Mouse (Mus musculus): ENCODE measurements at regions not wholly inside any gene's neighbourhood (a gene's known extent, or its start where the extent isn't known, plus 50 kb on each side); places are given as distances from the start of the nearest gene placed in this dataset.

DNA sequence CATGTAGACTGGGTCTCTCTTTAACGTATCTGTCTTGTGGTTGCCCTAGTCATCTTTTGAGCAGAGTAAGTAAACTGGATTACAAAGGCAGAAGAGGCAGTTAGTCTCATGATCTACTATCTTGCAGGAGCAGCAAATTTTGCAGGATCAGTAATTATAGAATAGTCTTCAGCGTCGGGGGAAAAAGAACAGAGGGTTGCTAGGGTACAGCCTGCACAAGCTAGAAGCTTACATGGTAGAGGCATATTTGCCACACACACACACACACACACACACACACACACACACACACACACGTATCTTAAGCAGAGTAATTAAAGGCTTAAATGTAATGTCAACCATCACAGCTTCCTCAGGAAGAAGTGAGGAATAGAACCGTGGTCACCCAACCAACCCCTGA is 307.6 kb downstream of the Ptpru start:
- Histone ChIP-seq H3K9ac (no peak overlapping the region), H3K27me3 (no peaks in the 10 kb centered on the region), H3K9me3 (no peaks in the 10 kb centered on the region), H3K4me3 (no peak overlapping the region), H3K36me3 (no peaks in the 10 kb centered on the region), H3K4me1 (no peaks in the 10 kb centered on the region), H3K27ac (no peak overlapping the region), H3K4me2 (no peak overlapping the region)
- 67% methylated on average over 5 of the region's 5 CpGs for WGBS
- ATAC-seq (ENCODE audit: borderline replicate concordance, extremely low read depth, low FRiP score, low TSS enrichment) = no peak

DNA sequence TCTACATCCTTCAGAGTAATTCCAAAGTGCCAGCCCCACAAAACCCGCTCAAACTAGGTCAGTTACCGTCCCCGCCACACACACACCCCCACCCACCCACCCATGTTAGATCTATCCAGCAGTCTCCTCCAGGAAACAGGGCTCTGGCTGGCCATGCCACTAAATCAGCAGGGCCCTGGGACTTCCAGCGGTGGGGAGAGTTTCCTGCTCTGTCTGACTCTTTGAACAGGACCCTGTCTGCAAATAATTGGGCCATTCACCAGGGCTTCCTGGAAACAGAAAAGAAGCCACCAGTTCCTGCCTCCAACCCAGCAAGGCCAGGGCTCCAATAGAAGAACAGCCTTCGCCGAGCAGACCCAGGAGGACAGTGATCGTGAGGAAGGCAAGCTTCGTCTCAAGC is 307.1 kb downstream of the Ptpru start:
- Histone ChIP-seq H3K4me1 (no peaks in the 10 kb centered on the region), H3K4me2 (no peak overlapping the region), H3K27ac (no peak overlapping the region), H3K9me3 (no peaks in the 10 kb centered on the region), H3K36me3 (no peaks in the 10 kb centered on the region), H3K4me3 (no peak overlapping the region), H3K27me3 (no peaks in the 10 kb centered on the region), H3K9ac (no peak overlapping the region)
- ATAC-seq (ENCODE audit: borderline replicate concordance, extremely low read depth, low FRiP score, low TSS enrichment) = no peak
- 74% methylated on average over 8 of the region's 8 CpGs for WGBS

DNA sequence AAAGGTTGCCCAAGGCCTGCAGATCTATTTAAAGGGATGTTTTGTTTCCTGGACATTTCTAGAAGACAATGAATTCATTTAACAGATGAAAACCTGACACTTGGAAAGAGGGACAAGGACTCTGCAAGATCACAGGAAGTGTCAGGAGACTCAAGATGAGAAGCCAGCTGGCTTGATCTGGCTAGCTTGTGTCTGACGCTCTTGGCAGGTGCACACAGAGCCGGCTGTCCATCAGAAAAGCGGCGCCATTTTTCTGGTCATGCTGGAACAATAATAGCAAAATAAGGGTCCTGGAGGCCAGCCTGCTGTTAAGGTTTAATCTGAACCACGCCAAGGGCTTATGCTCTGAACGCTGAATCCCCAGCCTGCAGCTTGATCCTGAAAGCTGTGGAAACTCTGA is 303.3 kb downstream of the Ptpru start:
- no peaks in the 10 kb centered on the region for H3K4me1 ChIP-seq
- no peaks in the 10 kb centered on the region for H3K27me3 ChIP-seq
- no peak overlapping the region for H3K4me2 ChIP-seq
- WGBS = 83% methylated on average over 6 of the region's 6 CpGs
- no peak overlapping the region for H3K9ac ChIP-seq
- no peaks in the 10 kb centered on the region for H3K36me3 ChIP-seq
- H3K27ac ChIP-seq = no peak overlapping the region
- no peak for ATAC-seq (ENCODE audit: borderline replicate concordance, extremely low read depth, low FRiP score, low TSS enrichment)
- H3K9me3 ChIP-seq = no peaks in the 10 kb centered on the region
- H3K4me3 ChIP-seq = no peak overlapping the region

DNA sequence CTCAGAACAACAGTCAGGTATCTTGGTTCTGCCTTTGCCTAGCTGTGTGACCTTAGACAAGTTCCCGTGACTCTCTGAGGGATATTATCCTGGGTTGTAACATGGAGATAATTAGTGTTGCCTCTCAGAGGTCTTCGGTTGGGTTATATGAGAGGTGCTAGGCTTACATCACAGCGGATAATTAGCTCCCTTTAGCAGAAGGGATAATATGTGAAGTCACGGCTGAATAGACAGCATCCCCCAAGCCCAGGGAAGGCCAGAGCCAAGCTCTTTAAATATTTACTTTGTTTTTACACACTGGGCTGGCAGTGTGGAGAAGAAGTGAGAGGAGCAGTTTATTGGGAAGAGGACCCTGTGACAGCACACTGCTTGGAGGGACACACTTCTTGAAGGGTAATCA is 299.9 kb downstream of the Ptpru start:
- no peak overlapping the region for H3K27ac ChIP-seq
- H3K9me3 ChIP-seq = no peaks in the 10 kb centered on the region
- no peak overlapping the region for H3K4me3 ChIP-seq
- H3K9ac ChIP-seq = no peak overlapping the region
- no peak for ATAC-seq (ENCODE audit: borderline replicate concordance, extremely low read depth, low FRiP score, low TSS enrichment)
- 64% methylated on average over 4 of the region's 4 CpGs for WGBS
- no peaks in the 10 kb centered on the region for H3K4me1 ChIP-seq
- H3K4me2 ChIP-seq = no peak overlapping the region
- no peaks in the 10 kb centered on the region for H3K27me3 ChIP-seq
- no peaks in the 10 kb centered on the region for H3K36me3 ChIP-seq

DNA sequence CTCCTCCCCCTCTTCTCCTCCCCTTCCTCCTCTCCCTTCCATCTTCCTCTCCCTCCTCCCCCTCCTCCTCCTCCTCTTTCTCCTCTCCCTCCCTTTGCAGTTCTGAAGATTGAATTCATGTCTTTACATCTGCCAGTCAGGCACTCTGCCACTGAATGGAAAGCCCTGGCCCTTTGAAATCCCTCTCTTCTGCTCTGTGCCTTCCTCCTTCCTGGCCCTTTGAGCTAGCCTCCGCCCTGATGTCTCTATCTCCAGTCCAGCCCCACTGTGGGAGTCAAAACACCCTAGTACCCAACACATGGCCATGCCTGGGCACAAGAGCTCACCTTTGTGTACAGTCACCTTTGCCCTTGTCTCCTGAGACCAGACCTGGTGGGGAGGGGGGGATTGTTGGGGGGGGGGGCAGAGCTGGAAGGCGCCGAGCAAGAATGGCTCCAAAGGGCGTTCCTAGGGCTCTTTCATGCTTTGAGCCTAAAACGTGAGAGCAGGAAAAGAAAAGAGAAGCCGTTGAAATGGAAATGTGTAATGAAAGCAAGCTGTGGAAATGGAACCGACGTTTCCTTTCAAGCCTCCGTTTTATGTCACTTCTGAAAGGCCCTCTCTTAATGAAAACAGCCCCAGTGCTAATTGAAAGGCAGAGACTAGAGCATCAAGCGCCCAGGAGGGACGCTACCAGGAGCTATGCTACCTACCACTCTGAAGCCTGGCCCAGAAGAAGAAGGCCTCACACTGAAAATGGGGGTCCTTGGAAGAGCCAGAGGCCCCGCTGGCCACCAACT is 291.5 kb downstream of the Ptpru start:
- WGBS = 71% methylated on average over 12 of the region's 12 CpGs
- Histone ChIP-seq H3K27ac (no peak overlapping the region), H3K4me3 (no peak overlapping the region)

DNA sequence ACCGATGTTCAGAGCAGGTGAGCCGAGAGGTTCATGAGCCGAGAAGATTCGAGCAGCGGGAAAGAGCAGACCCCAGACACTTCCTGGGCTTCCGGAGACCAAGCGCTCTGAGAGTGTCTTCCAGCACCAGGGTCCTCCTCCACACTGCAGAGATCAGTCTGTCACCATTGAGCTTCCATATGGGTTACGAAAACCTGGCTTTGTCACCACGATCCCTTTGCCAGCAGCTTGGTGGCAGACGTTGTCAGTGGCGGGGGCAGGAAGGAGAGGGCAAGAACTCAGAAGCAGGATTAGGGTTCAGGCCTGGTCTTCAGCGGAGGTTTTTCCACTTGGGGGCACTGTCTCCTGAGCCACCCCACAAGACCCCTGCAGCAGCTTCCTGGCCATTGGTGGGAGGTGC is 288.5 kb downstream of the Ptpru start:
- no peaks in the 10 kb centered on the region for H3K36me3 ChIP-seq
- no peaks in the 10 kb centered on the region for H3K9me3 ChIP-seq
- no peaks in the 10 kb centered on the region for H3K4me1 ChIP-seq
- H3K4me3 ChIP-seq = no peak overlapping the region
- no peak overlapping the region for H3K27ac ChIP-seq
- ATAC-seq (ENCODE audit: borderline replicate concordance, extremely low read depth, low FRiP score, low TSS enrichment) = no peak
- 71% methylated on average over 12 of the region's 12 CpGs for WGBS
- H3K4me2 ChIP-seq = no peak overlapping the region
- no peak overlapping the region for H3K9ac ChIP-seq
- H3K27me3 ChIP-seq = no peaks in the 10 kb centered on the region

More for the DNA sequence above, 291.5 kb downstream of the Ptpru start:
- Histone ChIP-seq H3K4me2 (no peak overlapping the region), H3K9ac (no peak overlapping the region), H3K4me1 (no peaks in the 10 kb centered on the region), H3K9me3 (no peaks in the 10 kb centered on the region), H3K27me3 (no peaks in the 10 kb centered on the region), H3K36me3 (no peaks in the 10 kb centered on the region)
- no peak for ATAC-seq (ENCODE audit: borderline replicate concordance, extremely low read depth, low FRiP score, low TSS enrichment)

DNA sequence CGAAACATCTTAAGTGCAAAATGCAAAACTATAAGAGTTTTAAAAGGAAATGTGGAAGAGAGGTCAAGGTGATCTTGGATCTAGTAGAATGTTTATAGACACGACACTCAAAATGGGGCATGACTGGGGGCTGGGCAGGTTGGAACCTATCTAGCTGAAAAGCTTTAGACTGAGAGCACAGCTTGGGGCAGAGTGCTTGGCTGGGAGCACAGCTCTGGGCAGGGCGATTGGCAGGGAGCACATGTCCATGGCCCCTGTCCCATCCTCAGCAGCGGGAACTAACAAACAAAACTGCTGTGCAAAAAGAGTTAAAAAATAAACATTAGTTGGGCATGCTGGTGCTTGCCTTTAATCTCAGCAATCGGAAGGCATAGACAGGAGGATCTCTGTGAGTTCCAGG is 279.6 kb downstream of the Ptpru start:
- H3K9me3 ChIP-seq = no peaks in the 10 kb centered on the region
- no peak overlapping the region for H3K4me2 ChIP-seq
- no peak for ATAC-seq (ENCODE audit: borderline replicate concordance, extremely low read depth, low FRiP score, low TSS enrichment)
- no peaks in the 10 kb centered on the region for H3K4me1 ChIP-seq
- no peak overlapping the region for H3K27ac ChIP-seq
- no peak overlapping the region for H3K4me3 ChIP-seq
- 46% methylated on average over 5 of the region's 5 CpGs for WGBS
- H3K9ac ChIP-seq = no peak overlapping the region
- no peaks in the 10 kb centered on the region for H3K36me3 ChIP-seq
- H3K27me3 ChIP-seq = no peaks in the 10 kb centered on the region

DNA sequence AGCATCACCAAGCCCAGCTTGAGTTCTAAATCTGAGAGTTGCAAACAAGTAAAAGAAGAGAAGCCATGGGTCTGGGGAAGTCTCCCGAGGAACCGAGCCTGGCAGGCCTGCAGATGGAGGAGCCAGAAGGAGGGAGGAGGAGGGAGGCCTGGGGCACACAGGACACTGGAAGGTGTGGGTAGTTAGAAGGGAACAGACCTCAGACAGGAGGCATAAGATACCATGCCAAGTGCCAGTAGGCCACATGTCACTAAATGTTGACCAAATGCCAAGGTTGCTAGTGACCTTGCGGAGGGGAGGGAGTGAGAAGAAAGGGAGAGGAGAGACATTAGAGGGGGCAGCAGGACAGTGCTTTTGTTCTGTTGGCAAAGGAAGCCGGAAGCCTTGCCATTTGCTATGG is 274.2 kb downstream of the Ptpru start:
- Histone ChIP-seq H3K9me3 (no peaks in the 10 kb centered on the region), H3K9ac (no peak overlapping the region), H3K27me3 (no peaks in the 10 kb centered on the region), H3K4me3 (no peak overlapping the region), H3K4me2 (no peak overlapping the region), H3K4me1 (no peaks in the 10 kb centered on the region), H3K27ac (no peak overlapping the region), H3K36me3 (no peaks in the 10 kb centered on the region)
- ATAC-seq (ENCODE audit: borderline replicate concordance, extremely low read depth, low FRiP score, low TSS enrichment) = no peak
- WGBS = 41% methylated on average over 4 of the region's 4 CpGs

DNA sequence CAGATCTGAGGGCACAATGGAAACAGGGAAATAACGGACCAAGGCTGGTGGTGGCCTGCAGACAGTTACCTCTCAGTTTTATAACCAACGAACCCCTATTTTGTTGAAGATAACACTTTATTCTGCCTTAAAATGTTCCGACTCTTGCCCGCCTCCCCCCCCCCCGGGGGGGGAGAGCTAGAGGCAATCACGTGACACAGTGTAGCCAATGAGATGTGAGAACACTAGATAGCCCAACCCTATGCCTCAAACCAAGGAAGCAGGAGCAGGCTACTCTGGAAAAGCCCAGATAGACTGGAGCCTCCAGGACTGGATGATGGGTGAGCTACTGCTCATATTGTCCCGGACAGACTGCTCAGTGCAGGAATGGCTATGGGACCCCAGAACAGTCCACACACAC is 272.9 kb downstream of the Ptpru start:
- Histone ChIP-seq H3K4me3 (no peak overlapping the region), H3K4me2 (no peak overlapping the region), H3K27me3 (no peaks in the 10 kb centered on the region), H3K4me1 (no peaks in the 10 kb centered on the region), H3K36me3 (no peaks in the 10 kb centered on the region), H3K9me3 (no peaks in the 10 kb centered on the region), H3K27ac (no peak overlapping the region), H3K9ac (no peak overlapping the region)
- 73% methylated on average over 7 of the region's 7 CpGs for WGBS
- no peak for ATAC-seq (ENCODE audit: borderline replicate concordance, extremely low read depth, low FRiP score, low TSS enrichment)

DNA sequence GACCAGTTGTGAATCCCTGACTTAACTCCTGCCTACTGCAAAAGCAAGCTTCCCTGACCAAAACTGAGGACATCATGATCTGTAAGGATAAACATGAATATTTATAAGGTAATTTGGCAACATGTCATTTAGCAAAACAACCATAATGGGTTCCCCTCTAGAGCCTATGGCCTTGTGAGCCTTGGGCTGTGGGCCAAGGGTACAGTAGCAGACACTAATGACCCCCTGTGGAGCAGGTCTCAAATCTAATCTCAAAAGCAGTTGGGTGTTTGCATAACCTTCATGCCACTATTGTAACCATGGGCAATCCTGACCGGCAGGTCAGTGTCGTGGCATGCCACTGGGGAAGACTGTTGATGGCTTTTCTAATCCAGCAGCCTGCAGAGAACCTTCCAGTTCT is 270.8 kb downstream of the Ptpru start:
- no peaks in the 10 kb centered on the region for H3K4me1 ChIP-seq

DNA sequence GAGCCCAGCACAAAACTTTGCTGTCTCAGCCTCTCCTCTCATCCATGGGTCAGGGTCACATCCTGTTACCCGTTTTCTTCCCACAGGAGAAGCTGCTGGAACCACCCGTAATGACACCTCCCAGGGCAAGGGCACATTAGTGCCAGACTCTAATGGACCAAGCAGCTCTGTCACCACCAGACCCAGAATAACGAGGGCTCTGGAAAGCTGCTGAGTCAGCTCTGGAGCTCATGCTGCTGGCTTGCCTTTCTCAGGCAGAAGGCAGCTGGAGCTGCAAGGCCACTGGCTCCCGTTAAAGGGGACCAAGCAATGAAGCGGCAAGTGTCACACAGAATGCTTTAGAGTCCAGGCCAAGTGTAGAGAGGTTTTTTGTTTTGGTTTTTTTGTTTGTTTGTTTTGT is 268.9 kb downstream of the Ptpru start:
- Histone ChIP-seq H3K4me3 (no peak overlapping the region), H3K4me2 (no peak overlapping the region), H3K36me3 (no peaks in the 10 kb centered on the region), H3K9me3 (no peaks in the 10 kb centered on the region), H3K27me3 (no peaks in the 10 kb centered on the region), H3K27ac (no peak overlapping the region), H3K4me1 (no peaks in the 10 kb centered on the region), H3K9ac (no peak overlapping the region)
- WGBS = 40% methylated on average over 5 of the region's 5 CpGs
- ATAC-seq (ENCODE audit: borderline replicate concordance, extremely low read depth, low FRiP score, low TSS enrichment) = no peak

More for the DNA sequence above, 270.8 kb downstream of the Ptpru start:
- H3K27ac ChIP-seq = no peak overlapping the region
- ATAC-seq (ENCODE audit: borderline replicate concordance, extremely low read depth, low FRiP score, low TSS enrichment) = no peak
- H3K9me3 ChIP-seq = no peaks in the 10 kb centered on the region
- H3K9ac ChIP-seq = no peak overlapping the region
- H3K27me3 ChIP-seq = no peaks in the 10 kb centered on the region
- H3K4me3 ChIP-seq = no peak overlapping the region
- no peaks in the 10 kb centered on the region for H3K36me3 ChIP-seq
- H3K4me2 ChIP-seq = no peak overlapping the region
- 62% methylated on average over 2 of the region's 2 CpGs for WGBS

DNA sequence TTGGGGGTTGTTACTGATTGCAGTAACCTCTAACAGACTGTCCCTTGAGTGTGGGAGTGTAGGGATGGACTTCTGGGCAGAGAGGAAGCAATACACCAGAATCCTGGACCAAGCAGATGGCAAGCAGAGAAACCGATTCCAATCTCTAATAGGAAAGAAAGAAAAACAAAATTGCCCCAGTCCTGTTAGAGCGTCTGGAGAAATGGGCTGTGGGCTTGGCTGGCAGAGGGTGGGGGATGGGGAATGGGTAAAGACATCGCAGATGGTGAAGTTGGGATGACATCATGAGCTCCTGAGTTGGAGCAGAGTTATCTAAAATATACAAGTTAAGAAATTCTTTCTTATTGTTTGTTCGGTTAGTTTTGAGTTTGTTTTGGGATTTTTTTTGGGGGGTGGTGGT is 260.5 kb downstream of the Ptpru start:
- Histone ChIP-seq H3K27ac (no peak overlapping the region), H3K4me3 (no peak overlapping the region), H3K9me3 (no peaks in the 10 kb centered on the region), H3K4me2 (no peak overlapping the region), H3K9ac (no peak overlapping the region), H3K4me1 (no peaks in the 10 kb centered on the region), H3K27me3 (no peaks in the 10 kb centered on the region), H3K36me3 (no peaks in the 10 kb centered on the region)
- 37% methylated on average over 4 of the region's 4 CpGs for WGBS
- no peak for ATAC-seq (ENCODE audit: borderline replicate concordance, extremely low read depth, low FRiP score, low TSS enrichment)

DNA sequence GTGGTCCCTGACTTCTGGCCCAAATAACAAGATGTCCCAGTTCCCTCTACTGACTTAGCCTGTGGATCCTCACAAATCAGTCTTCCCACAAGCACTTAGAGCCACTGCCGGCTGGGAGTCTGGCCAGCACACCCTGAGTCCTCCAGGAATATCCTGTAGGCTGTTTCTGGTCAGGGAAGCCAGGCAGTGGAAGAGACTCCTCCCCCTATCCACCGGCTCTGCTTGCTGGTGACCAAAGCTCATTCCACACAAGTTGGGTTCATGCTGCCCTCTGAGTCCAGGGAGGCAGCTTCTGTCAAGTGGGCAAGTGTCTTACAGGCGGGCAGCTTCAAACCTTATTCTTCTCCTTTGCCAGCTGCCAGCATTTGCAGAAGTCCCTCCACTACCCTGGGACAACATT is 252.1 kb downstream of the Ptpru start:
- Histone ChIP-seq H3K27me3 (no peaks in the 10 kb centered on the region), H3K4me1 (no peaks in the 10 kb centered on the region), H3K9me3 (no peaks in the 10 kb centered on the region), H3K36me3 (no peaks in the 10 kb centered on the region), H3K4me3 (no peak overlapping the region), H3K4me2 (no peak overlapping the region), H3K27ac (no peak overlapping the region), H3K9ac (no peak overlapping the region)
- no peak for ATAC-seq (ENCODE audit: borderline replicate concordance, extremely low read depth, low FRiP score, low TSS enrichment)
- 45% methylated on average over 3 of the region's 3 CpGs for WGBS
